Mouse (Mus musculus): ENCODE results near the gene Gm20854. TPM values are rescaled to one million over a fixed set of nuclear protein-coding genes. Genes with fewer than 3 reads are reported as not detected.
"Not testable (repeated sequence)": the region's sequence is repeated elsewhere in the genome, so short reads cannot be mapped to it uniquely, and the experiment has no call there.

Gm20854 gene
- polyA plus RNA-seq (2014; fragmentation: Nextera tagmentation; extraction: Ambion mirVana) = not detected in 2 replicates

- H3K4me2 ChIP-seq (replicated peaks); DNase-seq (ENCODE audit: low spot score); H3K9me3 ChIP-seq (ENCODE audit: control insufficient read depth, low read length); H3K4me3 ChIP-seq (replicated peaks; ENCODE audit: low read length); H3K4me1 ChIP-seq (replicated peaks; ENCODE audit: control insufficient read depth, insufficient read depth, low read length); H3K9ac ChIP-seq; H3K27ac ChIP-seq; ATAC-seq (ENCODE audit: low FRiP score); H3K27me3 ChIP-seq (ENCODE audit: control insufficient read depth, insufficient read depth, low read length); H3K36me3 ChIP-seq (replicated peaks; ENCODE audit: control insufficient read depth, insufficient read depth): not testable (repeated sequence)
- WGBS = no CpG with 5 or more reads among the region's 6 CpGs
These were observed at the start of gene Gm20854 for GRCm38 (mm10) chrY:85530808-85531207. Gene Gm20854 (minus strand): TSS chrY:85530908.
